Mouse (Mus musculus): Measurements from ENCODE around the gene Mslnl.
"Not testable (repeated sequence)": the region's sequence is repeated elsewhere in the genome, so short reads cannot be mapped to it uniquely, and the experiment has no call there.

Gene Mslnl

DNA sequence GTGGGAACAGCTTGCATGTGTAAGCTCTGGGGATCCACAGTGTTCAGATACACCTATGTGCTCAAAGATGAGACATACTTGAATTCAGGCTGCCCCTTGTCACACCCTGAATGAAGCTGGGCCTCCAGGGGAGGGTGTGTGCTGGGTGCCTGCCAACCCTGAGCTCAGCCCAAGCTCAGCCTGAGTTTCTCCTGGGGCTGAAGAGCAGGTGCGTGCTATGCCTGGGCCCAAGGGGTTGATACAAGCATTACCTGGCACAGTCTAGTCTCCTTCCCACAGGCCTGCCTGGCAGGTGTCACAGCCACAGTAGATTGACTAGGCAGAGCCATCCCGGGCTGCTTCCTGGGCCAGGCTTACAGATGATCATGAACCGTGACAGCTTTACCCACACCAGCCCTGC lies at the start of gene Mslnl:
TSS of gene Mslnl (plus strand) at position 298 of the 400 bp plus-strand sequence.
- in situ Hi-C loops (cut with MseI, MboI): no loop called here

DNA sequence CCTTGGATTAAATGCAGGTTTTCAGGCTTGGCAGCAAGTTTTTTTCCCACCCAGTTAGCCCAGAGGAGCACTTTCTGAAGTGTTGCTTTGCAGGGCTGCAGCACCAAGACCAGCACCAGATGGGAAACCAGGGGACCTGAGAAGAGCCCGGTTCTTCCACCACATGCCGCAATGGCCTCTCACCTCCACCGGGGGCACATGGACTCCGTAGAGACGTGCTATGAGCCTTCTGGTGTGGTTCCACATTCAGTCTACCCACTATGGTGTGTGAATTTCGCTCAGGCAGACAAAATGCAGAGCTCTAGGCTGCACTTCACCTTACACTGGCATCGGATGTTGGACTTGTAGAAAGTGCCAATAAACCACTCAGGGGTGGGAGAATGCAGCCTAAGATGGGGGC lies 49.5 kb upstream of the Mslnl start:
- in situ Hi-C loops (cut with MseI, MboI): no loop called here

DNA sequence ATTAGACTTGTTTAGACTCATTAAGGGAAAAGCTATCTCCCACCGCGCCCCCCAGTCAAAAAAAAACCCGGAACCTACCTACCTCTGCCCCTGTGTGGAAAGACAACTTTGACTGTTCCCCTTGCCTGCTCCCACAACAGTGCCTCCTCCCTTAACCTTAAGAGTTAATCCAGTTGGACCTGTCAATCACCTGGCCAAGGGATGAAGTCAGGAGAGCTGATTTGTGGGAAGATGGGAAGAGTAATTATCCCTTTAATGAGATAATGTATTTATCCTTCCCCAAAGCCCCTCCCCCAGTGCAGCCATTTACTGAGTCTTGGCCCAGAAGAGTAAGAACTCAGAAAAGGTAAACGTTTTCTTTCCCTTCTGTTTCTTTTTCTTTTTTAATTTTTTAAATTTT lies 46.9 kb upstream of the Mslnl start:
- in situ Hi-C loops (cut with MseI, MboI): no loop called here

DNA sequence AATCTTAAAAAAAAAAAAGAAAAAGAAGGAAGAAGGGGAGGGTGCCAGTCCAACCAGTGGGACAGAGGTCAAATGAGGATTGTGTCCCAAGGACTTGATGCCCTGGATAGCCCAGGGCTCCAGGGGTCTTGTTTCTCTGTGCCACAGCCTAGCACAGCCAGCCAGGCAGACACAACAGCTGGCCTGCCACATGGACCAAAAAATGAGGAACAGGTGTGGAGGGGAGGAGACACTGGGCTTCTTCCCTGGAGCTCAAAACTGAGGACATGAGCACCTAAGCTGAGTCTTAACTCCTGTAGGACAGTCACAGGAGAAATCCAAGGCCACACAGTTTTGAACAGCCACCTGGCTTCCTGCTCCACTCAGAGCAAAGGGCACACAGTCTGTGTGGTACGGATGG lies 39.6 kb upstream of the Mslnl start:
- in situ Hi-C loops (cut with MseI, MboI): loop anchor here in 1 of 2 experiments (10.0 kb wide), 1 partner anchor 221 kb away; no protein-coding TSS in a partner anchor

DNA sequence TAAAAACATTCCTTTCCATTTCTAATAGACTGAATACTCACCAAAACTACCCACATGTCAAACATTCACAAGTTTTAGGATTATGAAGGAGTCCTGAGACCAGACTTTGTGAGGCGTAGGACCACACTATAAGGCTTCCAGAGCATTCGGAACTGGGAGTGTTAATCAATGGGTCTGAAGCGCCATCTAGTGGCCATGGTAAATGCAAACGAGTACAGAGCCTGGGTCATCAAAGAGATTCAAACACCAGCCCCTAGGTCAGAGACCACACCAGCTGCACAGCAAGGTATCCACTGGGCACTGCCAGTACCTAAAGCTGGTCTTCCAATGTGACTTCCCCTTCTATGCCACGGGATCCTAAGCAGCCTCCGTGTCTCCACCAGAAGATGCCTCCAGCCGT lies 37.4 kb upstream of the Mslnl start:
- in situ Hi-C loops (cut with MseI, MboI): loop anchor here in 1 of 2 experiments (10.0 kb wide), 1 partner anchor 224 kb away; no protein-coding TSS in a partner anchor

DNA sequence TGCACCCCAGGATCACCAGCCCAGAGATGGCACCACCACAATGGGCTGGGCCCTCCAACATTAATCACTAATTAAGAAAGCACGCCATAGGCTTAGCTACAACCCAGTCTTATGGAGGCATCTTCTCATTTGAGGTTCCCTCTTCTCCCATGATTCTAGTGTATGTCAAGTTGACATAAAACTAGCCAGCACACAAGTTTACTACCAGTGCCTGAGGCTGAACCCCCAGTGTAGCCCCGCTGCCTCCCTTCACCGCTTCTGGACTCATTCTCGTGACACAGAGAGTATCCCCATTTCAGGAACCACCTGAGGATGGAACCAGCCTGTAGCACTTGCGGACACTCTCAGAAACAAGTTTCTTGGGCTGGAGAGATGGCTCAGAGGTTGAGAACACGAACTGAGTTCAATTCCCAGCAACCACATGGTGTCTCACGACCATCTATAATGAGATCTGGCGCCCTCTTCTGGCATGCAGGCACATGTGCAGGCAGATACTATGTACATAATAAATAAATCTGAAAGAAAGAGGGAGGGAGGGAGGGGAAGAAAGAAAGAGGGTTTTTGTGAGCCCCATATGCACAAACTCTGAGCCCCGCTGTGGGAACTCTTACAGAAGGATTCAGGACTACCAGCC lies 34.9 kb upstream of the Mslnl start:
- in situ Hi-C loops (cut with MseI, MboI): no loop called here

DNA sequence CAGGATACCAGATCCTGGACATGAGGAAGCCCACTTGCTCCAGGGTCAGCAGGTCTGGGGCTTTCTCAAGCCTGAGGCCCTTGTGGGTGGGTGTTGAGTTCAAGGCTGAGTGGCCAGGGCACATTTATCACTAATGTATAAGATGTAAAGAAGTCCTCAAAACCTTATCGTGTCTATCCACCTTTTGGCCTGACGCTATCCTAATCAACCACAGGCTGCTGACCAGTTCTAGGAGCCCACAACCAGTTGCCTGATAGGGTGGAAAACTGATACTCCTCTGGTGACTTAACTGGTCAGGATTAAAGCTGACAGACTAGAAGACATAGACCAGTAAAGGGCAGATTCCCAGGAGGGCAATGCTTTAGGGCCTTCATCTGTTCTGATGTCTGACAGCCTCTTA lies 25.8 kb upstream of the Mslnl start:
- in situ Hi-C loops (cut with MseI, MboI): no loop called here

DNA sequence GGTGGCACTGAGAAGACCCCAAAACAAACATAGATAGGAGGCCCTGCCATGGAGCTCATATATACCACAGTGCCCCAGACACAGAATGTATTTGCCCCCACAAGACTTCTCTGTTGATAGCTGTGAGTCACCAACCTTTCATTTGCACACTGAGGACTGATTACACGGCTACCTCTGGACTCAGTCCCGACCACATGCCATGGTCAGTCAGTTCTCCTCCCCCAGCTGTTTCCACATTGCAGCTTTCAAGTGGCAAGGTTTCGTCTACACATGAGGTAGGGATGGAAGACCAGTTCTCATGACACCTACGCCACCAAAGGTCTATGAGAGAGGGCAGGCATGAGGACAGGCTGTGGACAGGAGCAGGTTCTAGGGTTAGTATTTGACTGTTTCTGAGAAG lies 24.7 kb upstream of the Mslnl start:
- in situ Hi-C loops (cut with MseI, MboI): no loop called here

DNA sequence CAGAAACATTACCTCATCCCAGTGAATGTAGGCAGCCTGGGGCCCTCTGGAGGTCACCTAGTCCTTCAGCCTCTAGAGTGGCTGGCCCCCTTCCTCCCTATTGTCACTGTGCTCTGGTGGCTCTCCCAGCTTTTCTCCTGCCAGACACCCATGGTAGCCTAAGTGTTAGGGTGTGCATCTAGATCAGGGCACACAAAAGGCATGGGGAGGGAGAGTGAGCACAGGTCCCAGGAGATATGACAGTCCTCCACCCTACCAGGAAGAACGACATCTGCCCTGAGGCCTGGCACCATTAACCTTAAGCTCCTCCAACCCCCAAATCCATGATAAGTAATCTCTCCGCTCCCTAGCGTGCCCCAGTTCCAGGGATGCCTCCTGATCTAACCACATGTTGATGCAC lies 20.2 kb upstream of the Mslnl start:
- in situ Hi-C loops (cut with MseI, MboI): no loop called here

DNA sequence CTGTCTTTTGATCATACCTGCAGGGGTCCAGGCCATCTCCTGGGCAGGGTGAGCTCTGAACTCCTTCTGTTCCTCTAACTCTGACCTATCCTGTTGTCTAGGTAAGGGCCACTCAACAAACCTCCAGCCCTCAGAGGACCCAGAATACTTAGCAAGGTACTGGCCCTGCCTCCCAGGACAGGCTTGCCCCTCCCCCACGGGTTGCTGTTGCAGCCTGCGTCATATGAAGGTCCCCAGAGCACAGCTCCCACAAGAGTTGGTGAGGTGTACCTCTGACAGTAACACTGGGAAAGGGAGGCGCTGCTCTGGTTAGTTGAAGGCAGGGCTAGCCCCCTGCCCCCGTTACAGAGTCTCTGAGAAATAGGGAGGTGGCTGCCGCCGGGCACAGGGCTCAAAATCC lies 19.7 kb upstream of the Mslnl start:
- in situ Hi-C loops (cut with MseI, MboI): no loop called here

DNA sequence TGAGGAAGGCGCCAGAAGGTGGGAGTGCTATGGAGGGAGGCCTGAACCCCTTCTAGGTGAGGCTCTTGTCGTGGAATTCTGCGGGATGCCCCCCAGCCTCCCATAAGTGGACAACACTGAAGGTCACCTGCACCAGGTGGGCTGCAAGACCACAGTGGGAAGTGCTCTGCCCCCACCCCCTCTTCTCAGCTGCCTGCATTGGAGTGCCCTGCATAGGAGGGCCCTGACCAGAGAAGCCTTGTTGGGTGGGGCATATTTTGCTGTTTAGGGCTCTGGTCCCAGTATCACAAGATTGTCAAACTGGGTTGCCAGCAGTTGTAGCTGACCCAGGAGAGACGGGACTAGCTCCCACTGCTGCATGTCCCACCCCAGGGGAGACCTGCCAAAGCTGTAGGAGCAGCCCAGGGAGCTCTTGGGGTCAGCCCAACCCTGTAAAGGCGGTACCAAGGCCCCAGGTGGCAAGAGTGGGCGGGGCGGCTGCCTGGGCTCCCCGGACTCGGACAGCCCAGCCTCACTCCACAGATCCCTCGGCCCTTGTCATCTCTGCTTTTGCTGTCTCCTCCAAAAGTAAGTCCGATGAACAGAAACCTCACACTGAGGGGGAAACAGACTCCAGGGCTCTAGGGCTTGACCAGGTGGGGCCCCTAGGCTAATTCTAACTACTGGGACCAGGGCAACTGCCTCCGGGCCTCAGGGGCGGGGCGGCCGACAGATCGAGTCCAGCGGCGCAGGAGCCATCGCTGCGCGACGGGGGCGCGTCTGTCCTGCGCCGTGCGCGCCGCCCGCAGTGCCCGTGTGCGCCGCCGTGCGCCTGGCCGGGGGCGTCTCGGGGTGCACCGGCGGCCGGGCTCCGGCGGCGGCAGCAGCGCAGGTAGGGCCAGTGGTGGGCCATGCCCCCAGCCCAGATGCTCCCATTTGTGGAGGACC lies 18.9 kb upstream of the Mslnl start, which contains the start of gene Gng13:
TSS of gene Gng13 (plus strand) at position 461 of the 927 bp plus-strand sequence.
- in situ Hi-C loops (cut with MseI, MboI): no loop called here

DNA sequence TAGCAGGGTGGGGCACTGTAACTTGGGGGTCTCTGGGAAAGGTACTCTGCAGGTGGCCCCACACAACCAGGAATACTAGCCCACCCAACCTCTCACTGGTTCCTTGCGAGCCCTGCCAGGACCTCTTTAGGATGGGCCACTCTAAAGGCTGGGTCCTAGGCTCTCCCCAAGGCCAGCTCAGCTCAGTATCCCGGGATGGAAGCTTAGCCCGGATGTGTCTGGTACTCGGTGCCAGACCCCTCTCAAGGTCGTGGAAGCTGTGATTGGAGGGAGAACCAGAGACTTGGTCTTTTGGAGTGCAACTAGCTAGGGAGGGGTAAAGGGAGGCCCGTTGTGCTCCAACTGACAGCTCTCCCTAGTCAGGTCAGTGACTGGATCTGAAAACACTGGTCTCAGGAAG lies 18.2 kb upstream of the Mslnl start:
- in situ Hi-C loops (cut with MseI, MboI): no loop called here

DNA sequence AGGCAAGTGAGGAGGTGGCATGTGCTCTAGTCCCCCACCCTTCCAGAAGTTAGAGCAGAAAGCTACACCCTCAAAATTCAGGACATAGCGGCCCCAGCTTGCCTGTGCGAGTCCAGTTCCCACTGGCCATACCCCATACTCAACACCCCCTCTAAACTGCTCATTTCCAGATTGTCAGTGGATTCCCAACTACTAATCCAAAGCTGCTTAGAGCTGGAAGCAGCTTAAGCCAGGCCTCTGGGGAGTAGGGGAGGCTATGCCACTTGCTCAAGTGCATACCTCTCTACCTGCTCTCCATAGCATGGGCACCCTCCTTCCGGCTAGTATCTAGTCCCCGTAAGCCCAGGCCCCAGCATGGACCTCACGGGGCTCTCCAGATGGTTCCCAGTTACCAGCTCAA lies 14.4 kb upstream of the Mslnl start:
- in situ Hi-C loops (cut with MseI, MboI): no loop called here

DNA sequence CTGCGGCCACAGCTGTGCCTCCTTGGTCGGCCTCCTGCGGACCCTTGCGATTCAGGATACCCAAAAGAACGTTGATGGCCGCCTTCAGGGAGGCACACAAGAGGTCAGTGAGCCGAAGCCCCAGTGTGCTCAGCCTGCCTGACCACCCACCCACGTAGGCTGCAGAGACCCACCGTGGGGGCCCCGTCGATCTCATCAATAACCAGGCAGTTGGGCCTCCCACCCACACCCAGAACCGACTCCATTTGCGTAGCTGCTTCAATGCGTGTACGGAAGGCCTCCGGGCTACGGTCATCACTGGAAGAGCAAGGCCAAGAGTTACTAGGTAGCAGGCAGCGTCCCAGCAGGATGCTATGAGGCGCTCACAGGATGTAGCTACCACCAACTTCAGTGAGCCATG lies 12.4 kb upstream of the Mslnl start:
- in situ Hi-C loops (cut with MseI, MboI): no loop called here

DNA sequence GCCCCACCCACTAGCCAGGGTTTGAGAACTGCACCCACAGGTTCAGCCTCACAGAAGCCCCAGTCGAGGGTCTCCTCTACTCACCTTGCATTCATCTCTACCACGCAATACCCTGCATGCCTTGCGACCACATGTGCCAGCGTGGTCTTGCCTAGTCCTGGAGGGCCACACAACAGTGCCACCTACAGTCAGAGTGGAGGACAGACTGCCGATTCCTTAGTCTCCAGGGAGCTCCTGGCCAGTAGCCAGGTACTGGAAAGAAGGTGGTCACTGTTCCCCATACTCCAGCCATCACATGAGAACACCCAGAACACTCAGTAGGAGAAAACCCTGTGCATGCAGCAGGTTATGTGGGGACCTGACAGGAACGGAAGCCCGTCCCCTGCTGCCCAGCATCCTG lies 11.9 kb upstream of the Mslnl start:
- in situ Hi-C loops (cut with MseI, MboI): no loop called here

DNA sequence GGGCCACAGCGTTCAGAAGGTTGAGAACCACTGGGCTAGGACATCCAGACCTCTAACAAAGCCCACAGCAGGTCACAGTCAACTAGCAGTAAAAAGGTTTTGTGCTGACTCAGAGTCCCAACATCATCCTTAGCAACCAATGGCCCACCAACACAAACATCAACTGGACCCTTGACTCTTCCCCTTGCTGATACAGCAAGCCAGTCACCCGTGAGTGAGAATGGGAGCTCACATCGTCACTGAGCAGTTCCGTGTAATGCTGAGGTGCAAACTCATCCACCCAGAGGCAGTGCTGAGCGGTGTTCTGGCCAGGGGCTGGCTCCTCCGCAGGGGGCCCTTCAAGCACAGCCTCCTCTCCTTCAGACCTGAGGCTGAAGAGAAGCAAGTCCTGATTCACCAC lies 10.6 kb upstream of the Mslnl start:
- in situ Hi-C loops (cut with MseI, MboI): no loop called here

DNA sequence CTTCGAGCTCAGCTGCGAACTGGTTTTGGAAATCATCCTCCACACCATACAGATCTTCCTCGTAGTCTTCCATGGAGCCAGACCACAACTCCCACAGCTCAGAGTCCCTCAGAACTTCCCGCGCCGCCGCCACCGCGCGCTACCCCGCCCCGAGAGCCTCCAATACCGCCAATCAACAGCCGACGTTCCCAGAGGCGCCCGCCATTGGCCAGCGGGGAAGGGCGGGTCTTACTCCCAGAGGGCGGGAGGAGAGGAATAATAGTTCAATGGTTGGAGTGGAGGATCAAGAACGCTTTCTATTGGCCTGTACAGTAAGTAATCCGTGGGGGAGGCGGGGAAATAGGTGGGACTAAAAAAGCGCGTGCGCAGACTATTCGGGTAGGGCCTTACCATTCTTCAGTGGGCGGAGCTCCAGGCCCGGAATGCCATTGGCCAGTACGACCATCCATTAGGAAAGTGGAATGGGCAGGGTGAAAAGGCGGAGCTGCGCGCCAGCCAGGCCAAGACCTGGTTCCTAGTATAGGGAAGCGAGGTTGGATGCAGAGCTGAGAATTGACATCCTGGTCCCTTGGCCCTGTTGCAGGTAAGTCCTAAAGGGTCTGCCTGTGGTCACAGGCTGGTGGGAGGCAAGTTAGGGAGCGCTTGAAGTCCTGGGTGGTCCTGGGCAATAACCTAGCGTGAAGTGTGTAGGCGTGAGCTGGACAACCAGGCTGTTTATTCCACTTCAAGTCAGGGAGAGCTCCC lies 8.4 kb upstream of the Mslnl start, which contains the start of the genes Chtf18 and Rpusd1:
TSS of gene Chtf18 (minus strand) at position 155 of the 744 bp plus-strand sequence.
TSS of gene Rpusd1 (plus strand) at position 406 of the 744 bp plus-strand sequence.
- in situ Hi-C loops (cut with MseI, MboI): no loop called here

DNA sequence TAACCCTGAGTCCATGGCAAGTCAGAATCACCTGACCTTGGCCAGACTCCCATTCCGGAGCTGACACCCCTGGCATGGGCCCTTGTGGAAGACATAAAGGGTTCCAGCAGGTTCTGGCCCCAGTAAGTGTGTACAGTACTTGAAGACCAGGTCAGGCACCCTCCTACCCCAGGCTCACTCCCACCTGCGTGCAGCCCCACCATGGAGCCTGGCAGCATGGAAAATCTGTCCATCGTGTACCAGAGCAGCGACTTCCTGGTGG lies 7.9 kb upstream of the Mslnl start:
- in situ Hi-C loops (cut with MseI, MboI): no loop called here

DNA sequence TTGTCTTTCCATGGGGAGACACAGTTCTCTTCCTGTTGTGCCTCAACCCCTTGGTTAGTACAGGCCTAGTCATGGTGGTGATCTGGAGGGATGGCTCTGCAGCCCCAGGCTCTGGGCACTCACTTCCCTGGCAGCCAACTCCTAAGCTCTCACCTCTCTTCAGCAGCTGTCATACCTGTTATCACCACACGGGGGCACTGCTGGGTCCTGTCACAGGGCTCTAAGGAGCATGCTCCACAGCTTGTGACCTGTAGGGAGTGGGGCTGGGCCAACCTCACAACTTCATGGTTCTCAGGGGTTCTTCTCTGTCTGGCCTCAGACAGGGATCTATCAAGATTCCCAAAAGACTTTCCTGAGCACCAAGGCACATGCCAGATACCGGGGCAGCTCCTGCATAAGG lies 3.8 kb upstream of the Mslnl start:
- in situ Hi-C loops (cut with MseI, MboI): loop anchor here in 1 of 2 experiments (5.0 kb wide), 1 partner anchor 70 kb away; no protein-coding TSS in a partner anchor

DNA sequence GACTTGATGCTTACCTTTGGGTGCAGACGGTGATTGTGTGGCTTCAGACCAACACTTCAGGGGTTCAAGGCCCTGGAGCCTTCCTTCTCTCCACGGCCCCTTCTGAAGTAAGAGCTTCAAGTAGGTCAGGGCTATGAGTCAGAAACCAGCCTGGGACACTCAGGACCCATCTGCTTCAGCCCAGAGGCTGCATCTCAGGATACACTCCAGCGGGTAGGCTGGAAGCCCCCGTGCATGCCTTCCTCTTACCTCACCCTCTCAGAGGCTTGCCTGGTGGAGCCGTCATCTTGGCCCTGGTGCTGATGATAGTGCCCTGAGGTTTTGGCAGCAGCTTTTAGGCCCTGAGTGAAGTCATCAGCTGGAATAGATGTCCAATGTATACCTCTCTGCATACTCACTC lies 596 bp upstream of the Mslnl start:
- in situ Hi-C loops (cut with MseI, MboI): no loop called here

DNA sequence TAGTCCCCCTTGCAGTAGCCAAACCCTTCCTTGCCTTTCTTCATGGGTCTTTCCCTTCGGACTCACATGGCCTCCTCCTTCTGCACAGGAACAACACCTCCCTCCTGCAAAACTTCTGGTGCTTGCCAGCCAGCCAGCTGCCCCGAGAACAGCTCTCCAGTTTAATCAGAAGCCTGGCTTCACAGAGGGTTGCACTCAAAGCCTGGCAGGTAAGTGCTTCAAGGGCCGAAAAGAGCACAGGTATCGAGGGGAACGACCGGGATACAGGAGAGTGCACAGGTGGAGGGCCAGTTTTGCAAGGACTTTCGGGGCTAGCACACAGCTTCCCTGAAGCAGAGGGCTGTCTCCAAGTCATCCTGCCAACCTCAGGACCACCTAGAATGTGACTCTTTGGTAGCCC lies 3.0 kb downstream of the Mslnl start:
- in situ Hi-C loops (cut with MseI, MboI): no loop called here

DNA sequence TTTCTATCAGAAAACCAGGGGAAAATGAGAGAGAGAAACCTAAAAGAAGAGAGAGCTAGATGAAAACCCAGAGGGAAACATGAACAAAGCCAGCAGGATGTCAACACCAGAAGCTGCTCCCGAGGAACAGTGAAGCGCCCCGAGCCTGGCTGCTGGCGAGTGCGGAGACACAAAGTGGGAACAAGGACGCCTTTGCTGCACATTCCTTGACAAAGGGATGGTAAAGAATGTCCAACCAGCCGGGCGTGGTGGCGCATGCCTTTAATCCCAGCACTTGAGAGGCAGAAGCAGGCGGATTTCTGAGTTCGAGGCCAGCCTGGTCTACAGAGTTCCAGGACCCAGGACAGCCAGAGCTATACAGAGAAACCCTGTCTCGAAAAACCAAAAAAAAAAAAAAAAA lies 5.6 kb downstream of the Mslnl start:
- in situ Hi-C loops (cut with MseI, MboI): not testable (repeated sequence)
